Mouse (Mus musculus): Measurements from ENCODE around the gene Adamts1. TPM values are rescaled to one million over a fixed set of nuclear protein-coding genes. Genes with fewer than 3 reads are reported as not detected.

The Adamts1 gene
- polyA plus RNA-seq, 1 experiment = 2.3 TPM

- 54% methylated on average over 3 of the region's 3 CpGs for WGBS
- no peak for DNase-seq (ENCODE audit: low read depth, low spot score)
These were observed 30.6 kb downstream of the Adamts1 start for GRCm38 (mm10) chr16:85772272-85772671.

DNA sequence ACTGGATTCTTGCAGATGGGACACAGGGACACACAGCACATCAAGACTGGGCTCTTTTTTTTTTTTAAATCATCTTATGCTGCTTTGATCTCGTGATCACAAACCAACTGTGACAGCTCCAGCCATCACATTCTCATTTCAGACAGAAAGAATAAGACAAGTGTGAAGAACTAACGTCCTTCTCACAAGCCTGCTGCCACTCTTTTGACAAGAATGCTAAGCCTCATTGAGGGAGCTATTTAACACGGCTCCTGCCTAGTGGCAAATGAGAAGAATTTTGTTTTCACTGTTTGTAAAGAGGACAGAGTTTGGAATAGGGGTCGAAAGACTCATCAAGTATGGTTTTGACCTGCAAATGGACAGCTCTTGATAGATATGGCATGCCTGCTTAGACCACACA is 35.6 kb downstream of the Adamts1 start:
- DNase-seq (ENCODE audit: low read depth, low spot score) = no peak
- 56% methylated on average over 4 of the region's 4 CpGs for WGBS

DNA sequence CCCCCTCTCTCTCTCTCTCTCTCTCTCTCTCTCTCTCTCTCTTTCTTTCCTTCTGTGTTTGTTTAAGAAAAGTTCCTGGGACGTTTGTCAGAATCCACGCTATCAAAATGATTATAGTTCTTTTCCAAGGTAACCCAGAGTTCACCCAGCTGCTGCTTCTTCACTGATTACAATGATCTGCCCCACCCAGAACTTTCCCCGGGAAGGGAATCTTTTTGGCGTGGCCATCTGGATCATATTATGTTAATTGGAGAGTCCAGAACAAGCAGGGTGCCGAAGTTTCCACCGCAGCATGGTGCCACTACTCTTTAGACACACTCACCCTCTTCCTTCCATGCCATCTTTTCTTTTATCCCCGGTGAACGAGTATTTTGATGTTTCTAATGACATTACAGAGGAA is 37.2 kb downstream of the Adamts1 start:
- DNase-seq (ENCODE audit: low read depth, low spot score) = no peak
- 39% methylated on average over 8 of the region's 8 CpGs for WGBS

GRCm38 (mm10) chr16:85765167-85765566 is 37.7 kb downstream of the Adamts1 start:
- WGBS = 80% methylated on average over 6 of the region's 6 CpGs
- no peak for DNase-seq (ENCODE audit: low read depth, low spot score)

GRCm38 (mm10) chr16:85762052-85762665 is 40.8 kb downstream of the Adamts1 start:
- WGBS = 90% methylated on average over 10 of the region's 10 CpGs
- no peak for DNase-seq (ENCODE audit: low read depth, low spot score)

- DNase-seq (ENCODE audit: low read depth, low spot score) = no peak
- WGBS = 67% methylated on average over 7 of the region's 7 CpGs
These were observed 41.8 kb downstream of the Adamts1 start for GRCm38 (mm10) chr16:85760961-85761580.

DNA sequence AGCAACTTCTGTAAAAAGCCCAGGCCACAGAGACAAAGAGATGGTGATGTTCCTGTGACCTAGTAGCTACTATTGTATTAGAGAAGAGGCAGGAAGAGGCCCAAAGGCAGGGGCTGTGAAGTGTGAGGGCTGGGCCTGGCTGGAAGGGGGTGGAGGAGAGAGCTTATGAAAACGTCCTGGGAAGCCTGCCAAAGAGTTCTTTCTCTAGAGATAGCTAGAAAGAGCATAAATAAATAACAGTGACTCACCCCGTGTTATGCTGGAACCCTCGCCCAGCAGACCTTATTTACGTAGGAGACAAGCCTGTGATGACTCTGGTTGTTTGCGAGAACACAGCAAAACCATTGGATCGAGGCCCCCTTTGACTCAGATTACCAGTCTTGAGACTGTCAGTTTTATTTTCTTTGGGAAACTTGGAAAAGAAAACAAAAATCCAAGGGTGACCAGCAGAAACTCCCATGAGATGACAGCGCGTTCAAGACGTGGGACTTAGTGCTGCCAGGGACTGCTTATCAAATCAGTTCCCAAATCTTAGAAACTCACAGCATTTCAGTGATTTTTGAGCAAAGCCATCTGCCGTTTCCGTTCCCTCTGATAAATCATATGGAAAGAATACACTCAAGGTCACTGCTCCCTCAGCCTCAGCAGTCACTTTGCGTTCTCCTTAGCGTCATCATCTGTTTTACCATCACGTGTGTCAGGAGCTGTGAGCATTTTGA is 46.7 kb downstream of the Adamts1 start:
- WGBS = 37% methylated on average over 14 of the region's 14 CpGs
- DNase-seq (ENCODE audit: low read depth, low spot score) = no peak

GRCm38 (mm10) chr16:85749335-85749734 is 53.6 kb downstream of the Adamts1 start:
- no peak for DNase-seq (ENCODE audit: low read depth, low spot score)

DNA sequence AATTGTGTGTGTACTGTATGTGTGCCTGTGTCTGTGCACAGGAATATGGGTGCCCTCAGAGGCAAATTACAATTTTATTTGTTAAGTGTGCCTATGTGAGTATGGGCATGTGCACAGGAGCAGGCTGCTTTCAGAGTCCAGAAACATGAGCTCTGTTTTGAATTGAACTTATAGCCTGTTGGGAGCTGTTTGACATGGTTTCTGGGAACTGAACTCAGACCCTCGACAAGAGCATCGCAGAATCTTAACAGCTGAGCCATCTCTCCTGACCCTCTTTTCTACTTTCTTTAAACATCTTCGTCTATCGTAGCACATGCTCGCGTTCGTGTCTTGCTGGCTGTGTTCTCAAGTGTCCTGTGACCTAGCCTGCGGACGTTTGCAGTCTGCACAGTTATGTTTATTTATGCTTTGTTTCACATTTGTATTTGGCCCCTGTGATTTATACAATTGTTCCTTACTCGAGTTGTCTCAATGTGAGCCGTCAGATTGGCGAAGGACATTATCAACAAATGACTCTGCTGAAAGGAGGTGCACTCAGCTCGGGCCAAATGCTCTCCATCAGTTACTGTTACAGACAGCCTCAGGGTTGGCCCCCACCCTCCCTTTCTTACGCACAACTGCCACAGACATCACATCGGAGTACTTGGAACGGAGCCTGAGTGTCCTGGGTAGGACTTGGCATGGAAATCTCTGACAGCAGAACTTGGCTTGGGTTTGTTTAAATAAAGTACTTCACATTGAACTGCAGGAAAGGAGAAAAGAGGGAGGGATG is 55.1 kb downstream of the Adamts1 start:
- no peak for DNase-seq (ENCODE audit: low read depth, low spot score)
- WGBS = 59% methylated on average over 16 of the region's 16 CpGs

More at GRCm38 (mm10) chr16:85749335-85749734, 53.6 kb downstream of the Adamts1 start:
- 72% methylated on average over 6 of the region's 6 CpGs for WGBS

DNA sequence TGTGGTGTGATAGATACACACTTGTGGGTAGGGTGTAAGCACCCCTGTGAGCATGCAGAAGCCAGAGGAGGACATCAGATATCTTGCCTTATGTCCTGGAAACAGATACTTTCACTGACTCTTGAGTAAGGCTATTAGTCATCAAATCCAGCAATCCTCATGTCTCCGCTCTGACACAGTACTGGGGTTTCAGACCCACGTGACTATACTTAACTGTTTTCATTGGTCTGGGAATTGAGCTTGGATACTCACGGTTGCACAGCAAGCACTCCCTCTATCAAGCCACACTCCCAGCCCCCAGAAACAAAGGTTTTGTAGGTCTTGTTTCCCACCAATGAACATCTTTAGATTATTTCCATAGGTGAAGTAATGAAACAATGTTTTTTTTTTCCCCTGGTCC is 56.5 kb downstream of the Adamts1 start:
- DNase-seq (ENCODE audit: low read depth, low spot score) = no peak
- 70% methylated on average over 3 of the region's 3 CpGs for WGBS

Other genes with a start within 250 kb of the Adamts1 start
- gene Cyyr1, start 249.7 kb downstream of the Adamts1 start, polyA plus RNA-seq (2012; rRNA removed) = 0.63 and 1.8 TPM in 2 replicates
- gene Adamts5, start 98.7 kb upstream of the Adamts1 start, polyA plus RNA-seq (2012; rRNA removed) = 0.35 and 0.63 TPM in 2 replicates

Measured in large intestine, adult 2 months (tissue).